Mouse (Mus musculus): ENCODE results near the gene Adprhl1.
A peak's percentile ranks its signal among the peaks of the same experiment; 100 is the strongest.

The Adprhl1 gene

DNA sequence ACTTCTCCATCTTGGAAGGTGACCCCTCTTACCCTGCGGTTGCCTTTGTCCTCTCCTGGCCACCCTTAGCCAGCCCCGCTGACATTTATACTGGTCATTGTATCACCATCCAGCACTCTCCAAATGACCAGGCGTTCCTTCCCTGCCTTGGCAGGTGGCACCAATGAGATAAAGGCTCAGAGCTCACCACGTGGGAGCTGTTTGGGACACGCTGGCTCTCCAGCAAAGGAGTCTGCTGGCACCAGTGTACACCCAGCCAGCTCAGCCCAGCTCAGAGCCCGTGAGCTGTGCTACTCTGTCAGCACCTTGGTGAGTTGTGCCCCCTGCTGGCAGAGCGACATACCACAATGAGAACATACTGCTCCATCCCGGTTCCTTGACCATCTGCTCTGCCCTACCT is at the start of gene Adprhl1:
Gene Adprhl1 (minus strand): TSS at position 144 of the 400 bp plus-strand sequence.
- DNase-seq (ENCODE audit: inconsistent age in 2 of 2, low spot score in 1 of 2) = peak; percentile 71 to 87

- DNase-seq (ENCODE audit: inconsistent age in 2 of 2, low spot score in 1 of 2) = no peak
Observed at GRCm38 (mm10) chr8:13301036-13301435, 47.1 kb upstream of the Adprhl1 start.

- DNase-seq (ENCODE audit: inconsistent age in 2 of 2, low spot score in 1 of 2) = no peak
Observed at GRCm38 (mm10) chr8:13299571-13299970, 45.6 kb upstream of the Adprhl1 start.

GRCm38 (mm10) chr8:13293677-13294470 is 39.9 kb upstream of the Adprhl1 start:
- no peak for DNase-seq (ENCODE audit: inconsistent age in 2 of 2, low spot score in 1 of 2)

DNA sequence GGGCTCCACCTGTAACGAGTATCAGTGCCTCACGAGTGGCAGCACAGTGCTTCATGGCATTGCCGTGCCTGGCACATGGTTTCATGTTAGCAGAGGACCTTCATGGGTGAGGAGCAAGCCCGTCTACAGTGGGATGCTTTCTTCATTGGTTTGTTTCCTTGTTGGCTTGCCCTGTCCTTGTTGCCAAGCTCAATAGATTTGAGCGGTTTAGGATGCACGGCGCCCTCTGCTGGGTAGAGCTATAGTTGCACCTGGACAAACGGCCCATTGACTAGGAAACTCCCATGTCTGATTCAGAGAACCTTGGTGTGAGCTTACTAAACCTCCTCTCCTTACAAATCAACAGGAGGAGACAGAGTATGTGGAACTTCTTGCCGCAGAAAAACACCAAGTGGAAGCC is 38.4 kb upstream of the Adprhl1 start:
- peak; percentile 86 to 96 for DNase-seq (ENCODE audit: inconsistent age in 2 of 2, low spot score in 1 of 2)

DNA sequence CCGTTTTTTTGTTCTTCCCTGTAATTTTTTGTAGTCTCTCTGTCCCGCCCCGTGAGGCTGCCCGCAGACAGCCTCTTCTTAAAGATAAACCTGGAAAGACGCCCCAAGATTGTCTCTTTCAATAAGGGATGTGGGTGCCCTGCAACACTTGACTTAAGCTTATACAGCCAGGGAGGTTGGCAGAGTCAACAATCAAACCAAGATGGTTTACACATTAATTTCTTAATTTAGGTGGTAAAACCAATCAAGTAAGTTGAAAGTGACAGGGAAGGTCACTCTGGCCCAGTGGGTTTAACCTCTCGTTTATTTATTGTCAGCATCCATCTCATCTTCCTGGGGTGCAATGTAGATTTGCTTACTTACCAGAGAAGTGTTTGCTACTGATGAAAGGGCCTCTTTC is 34.7 kb upstream of the Adprhl1 start:
- DNase-seq (ENCODE audit: inconsistent age in 2 of 2, low spot score in 1 of 2) = no peak

GRCm38 (mm10) chr8:13287692-13288623 is 34.0 kb upstream of the Adprhl1 start, which contains the start of the genes Dcun1d2 and Tmco3:
Gene Dcun1d2 (minus strand): TSS chr8:13288131.
Gene Tmco3 (plus strand): TSS chr8:13288190.
- DNase-seq (ENCODE audit: inconsistent age in 2 of 2, low spot score in 1 of 2) = peak; percentile 97 to 99

- DNase-seq (ENCODE audit: inconsistent age in 2 of 2, low spot score in 1 of 2) = peak; percentile 96 to 98
Observed at GRCm38 (mm10) chr8:13287304-13287691, 33.3 kb upstream of the Adprhl1 start.

- no peak for DNase-seq (ENCODE audit: inconsistent age in 2 of 2, low spot score in 1 of 2)
Observed at GRCm38 (mm10) chr8:13283200-13283599, 29.2 kb upstream of the Adprhl1 start.

DNA sequence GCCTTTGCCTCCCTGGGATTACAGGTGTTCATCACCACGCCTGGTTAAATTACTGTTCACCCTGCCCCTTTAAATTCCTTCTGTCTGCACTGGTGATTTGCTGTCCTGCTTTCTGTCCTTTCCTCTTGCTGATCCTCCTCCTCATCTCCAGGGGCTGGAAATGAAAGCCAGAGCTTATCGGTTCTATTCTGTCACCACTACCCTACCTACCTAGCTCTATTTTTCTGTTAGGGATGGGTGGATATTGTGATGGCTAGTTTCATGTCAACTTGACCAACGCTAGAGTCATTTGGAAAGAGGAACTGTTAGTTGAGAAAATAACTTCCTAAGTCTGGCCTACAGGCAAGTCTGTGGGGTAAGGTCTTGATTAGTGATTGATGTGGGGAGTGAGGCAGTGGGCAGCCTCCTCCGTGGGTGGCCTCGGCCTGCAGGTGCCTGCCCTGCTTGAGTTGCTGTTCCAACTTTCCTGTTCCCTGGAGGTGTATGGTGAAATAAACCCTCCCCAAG is 23.0 kb upstream of the Adprhl1 start:
- DNase-seq (ENCODE audit: inconsistent age in 2 of 2, low spot score in 1 of 2) = no peak

- no peak for DNase-seq (ENCODE audit: inconsistent age in 2 of 2, low spot score in 1 of 2)
Observed at GRCm38 (mm10) chr8:13272834-13273233, 18.9 kb upstream of the Adprhl1 start.

DNA sequence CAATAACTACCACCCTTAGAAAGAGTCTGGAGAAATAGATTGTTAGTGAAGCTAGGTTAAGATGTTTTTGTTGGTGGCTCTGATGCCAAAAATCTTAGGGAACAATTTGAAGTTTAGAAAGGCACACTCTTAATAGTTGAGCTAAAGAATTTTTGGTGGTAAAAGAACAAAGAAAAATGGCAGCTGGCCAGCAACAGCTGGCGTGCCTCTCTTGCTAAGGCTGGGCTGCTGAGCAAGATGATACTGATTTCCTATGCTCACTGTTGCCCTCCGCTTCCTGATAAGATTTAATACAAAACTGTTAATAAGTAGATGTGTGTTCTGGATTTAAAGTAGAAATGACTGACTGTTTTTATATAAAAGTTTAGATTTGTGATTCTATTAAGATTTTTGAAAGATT is 13.6 kb upstream of the Adprhl1 start:
- no peak for DNase-seq (ENCODE audit: inconsistent age in 2 of 2, low spot score in 1 of 2)

DNA sequence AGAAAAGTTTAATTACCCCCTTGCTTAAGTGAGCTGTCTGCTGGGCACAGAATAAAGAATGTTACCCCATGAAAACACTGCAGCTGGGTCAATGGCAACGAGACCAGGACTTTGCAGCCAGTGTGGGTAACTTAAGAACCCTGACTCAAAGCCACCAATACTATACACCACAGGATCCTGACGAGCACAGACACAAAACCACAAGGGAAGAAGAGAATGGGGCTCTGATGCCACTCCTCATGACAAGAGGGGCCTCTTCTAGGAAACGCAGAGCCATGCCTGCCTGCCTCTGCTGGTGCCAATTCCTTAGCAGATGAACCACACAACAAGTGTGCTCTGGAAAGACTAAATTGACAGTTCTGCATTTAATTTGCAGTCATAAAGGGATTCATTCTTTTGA is 9.4 kb upstream of the Adprhl1 start:
- DNase-seq (ENCODE audit: inconsistent age in 2 of 2, low spot score in 1 of 2) = no peak

DNA sequence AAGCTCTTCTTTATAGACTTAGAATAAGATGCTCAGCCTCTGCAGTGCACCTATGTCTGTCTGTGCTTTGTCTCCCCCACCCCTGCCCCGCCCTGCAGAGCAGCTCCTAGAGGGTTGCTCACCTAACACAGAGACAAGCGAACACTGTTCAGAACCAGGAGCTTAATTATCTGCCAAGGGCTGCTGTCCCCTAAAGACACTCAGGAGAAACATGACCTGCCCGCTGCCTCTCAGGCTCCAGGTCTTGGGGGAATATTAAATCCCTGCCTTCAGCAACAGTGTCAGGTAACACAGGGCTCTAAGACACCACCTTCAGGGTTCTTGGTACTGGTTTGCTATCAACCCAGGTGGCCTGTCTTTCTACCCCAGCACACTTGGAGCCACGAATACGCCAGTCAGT is 549 bp downstream of the Adprhl1 start:
- DNase-seq (ENCODE audit: inconsistent age in 2 of 2, low spot score in 1 of 2) = no peak

DNA sequence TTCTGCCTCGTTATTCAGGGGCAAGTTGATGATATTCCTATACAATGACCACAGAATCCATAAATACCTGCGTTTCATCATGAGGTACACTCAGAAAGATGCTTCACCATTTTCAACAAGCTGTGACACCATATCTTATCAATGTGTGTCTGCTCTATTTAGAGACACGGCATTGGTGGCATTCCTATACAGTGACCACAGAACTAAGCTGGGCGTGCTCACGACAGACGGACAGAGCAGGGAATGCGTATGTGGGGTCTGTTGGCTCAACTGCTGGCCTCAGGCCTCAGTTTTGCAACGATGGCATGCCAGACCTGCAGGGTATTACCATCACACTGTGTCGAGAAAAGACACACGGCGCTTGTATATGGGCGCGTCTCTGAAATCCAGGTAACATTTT is 1.1 kb downstream of the Adprhl1 start:
- no peak for DNase-seq (ENCODE audit: inconsistent age in 2 of 2, low spot score in 1 of 2)

- DNase-seq (ENCODE audit: inconsistent age in 2 of 2, low spot score in 1 of 2) = no peak
Observed at GRCm38 (mm10) chr8:13244343-13244880, 9.6 kb downstream of the Adprhl1 start.

GRCm38 (mm10) chr8:13242985-13243870 is 10.7 kb downstream of the Adprhl1 start:
- no peak for DNase-seq (ENCODE audit: inconsistent age in 2 of 2, low spot score in 1 of 2)

GRCm38 (mm10) chr8:13240691-13241090 is 13.3 kb downstream of the Adprhl1 start:
- peak in 1 of 2 experiments; percentile 37 for DNase-seq (ENCODE audit: inconsistent age in 2 of 2, low spot score in 1 of 2)

DNA sequence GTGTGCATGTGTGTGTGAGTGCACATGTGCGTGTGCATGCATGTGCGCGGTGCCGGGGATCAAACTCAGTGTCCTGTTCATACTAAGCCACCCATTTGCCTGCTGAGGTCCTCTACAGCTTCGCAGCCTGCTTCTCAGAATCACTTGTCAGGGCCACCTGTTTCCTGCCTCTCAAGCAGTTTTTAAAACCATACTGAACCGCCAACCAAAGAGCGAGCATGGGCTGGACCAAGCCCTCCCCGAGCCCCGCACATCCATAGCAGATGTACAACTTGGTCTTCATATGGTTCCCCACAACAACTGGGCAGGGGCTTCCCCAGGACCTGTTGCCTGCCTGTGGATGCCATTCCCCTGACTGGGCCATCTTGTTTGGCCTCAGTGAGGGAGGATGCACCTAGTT is 13.9 kb downstream of the Adprhl1 start:
- no peak for DNase-seq (ENCODE audit: inconsistent age in 2 of 2, low spot score in 1 of 2)

GRCm38 (mm10) chr8:13234803-13235202 is 19.2 kb downstream of the Adprhl1 start:
- no peak for DNase-seq (ENCODE audit: inconsistent age in 2 of 2, low spot score in 1 of 2)
